Mouse (Mus musculus) limb, embryonic 14.5 days (tissue): ENCODE data around the gene Mlycd. TPM values are rescaled to one million over a fixed set of nuclear protein-coding genes. Genes with fewer than 3 reads are reported as not detected.

Experiments used
- ATAC-seq: fragments of 200-750 bp; cut with Nextera tagmentation; 2 replicates; pipeline ENCODE4 v1.8.0; 2017; ENCODE audit warnings: low read depth, moderate number of reproducible peaks, moderate TSS enrichment; ENCODE audit not compliant: low FRiP score
- DNase-seq: peaks from one replicate; pipeline ENCODE4 v3.0.0-alpha.2; 2015; ENCODE audit warnings: low spot score
- H3K27ac ChIP-seq: fragments of 300-500 bp; sonication (generic); replicated peaks from 2 replicates; pipeline ENCODE4 v1.5.1; 2014; ENCODE audit warnings: low read depth, mild to moderate bottlenecking, low read length, moderate library complexity, mixed read lengths
- H3K27me3 ChIP-seq: fragments of 300-500 bp; sonication (generic); 2 replicates; pipeline ENCODE4 v1.6.1; 2014; ENCODE audit warnings: low read length, mixed read lengths; ENCODE audit not compliant: control insufficient read depth, insufficient read depth
- H3K36me3 ChIP-seq: fragments of 300-500 bp; sonication (generic); 2 replicates; pipeline ENCODE4 v1.6.1; 2014; ENCODE audit warnings: mild to moderate bottlenecking, low read length, moderate library complexity, mixed read lengths; ENCODE audit not compliant: control insufficient read depth, insufficient read depth
- H3K4me1 ChIP-seq: fragments of 300-500 bp; sonication (generic); 2 replicates; pipeline ENCODE4 v1.6.1; 2014; ENCODE audit warnings: antibody characterized with exemption, low read length, mixed read lengths; ENCODE audit not compliant: control insufficient read depth, insufficient read depth
- H3K4me2 ChIP-seq: fragments of 300-500 bp; sonication (generic); replicated peaks from 2 replicates; pipeline ENCODE4 v1.6.1; 2014; ENCODE audit warnings: low read depth, mild to moderate bottlenecking, low read length, moderate library complexity; ENCODE audit not compliant: severe bottlenecking
- H3K4me3 ChIP-seq: fragments of 300-500 bp; sonication (generic); replicated peaks from 2 replicates; pipeline ENCODE4 v1.5.1; 2014; ENCODE audit warnings: low read length
- H3K9ac ChIP-seq: fragments of 300-500 bp; sonication (generic); 2 replicates; pipeline ENCODE4 v1.6.1; 2014; ENCODE audit warnings: mild to moderate bottlenecking, low read depth, low read length, moderate library complexity; ENCODE audit not compliant: severe bottlenecking
- H3K9me3 ChIP-seq: fragments of 300-500 bp; sonication (generic); 2 replicates; pipeline ENCODE4 v1.6.1; 2016; ENCODE audit warnings: low read length; ENCODE audit not compliant: control insufficient read depth
- POLR2A ChIP-seq: fragments of 200-500 bp; IDR thresholded peaks from 2 replicates; pipeline ENCODE4 v1.8.0; 2012; ENCODE audit warnings: inconsistent platforms, mild to moderate bottlenecking, moderate library complexity, borderline replicate concordance; ENCODE audit not compliant: insufficient read depth, insufficient read length; ENCODE audit errors: extremely low read depth
- WGBS: fragments of 180-500 bp; shearing (Covaris S2); extraction: QIAGEN DNeasy Blood & Tissue Kit; methylation state at CpG from one replicate; pipeline ENCODE4 v1.1.7; 2014; 5-methylcytosine and 5-hydroxymethylcytosine counted together
- polyA plus RNA-seq, 2 experiments: library from polyadenylated mRNA; depleted of rRNA in 1 of 2; stranded (reverse) in 1 of 2; unstranded in 1 of 2; fragments of >200 nt; fragmentation: Nextera tagmentation in 1 of 2; extraction: Ambion mirVana in 1 of 2; gene quantifications; 2 replicates each; pipeline versions ENCODE4 v1.2.1 to v1.2.3; 2012 to 2014

Mlycd gene
- polyA plus RNA-seq, 2 experiments = 13.6 to 19.1 TPM

DNA sequence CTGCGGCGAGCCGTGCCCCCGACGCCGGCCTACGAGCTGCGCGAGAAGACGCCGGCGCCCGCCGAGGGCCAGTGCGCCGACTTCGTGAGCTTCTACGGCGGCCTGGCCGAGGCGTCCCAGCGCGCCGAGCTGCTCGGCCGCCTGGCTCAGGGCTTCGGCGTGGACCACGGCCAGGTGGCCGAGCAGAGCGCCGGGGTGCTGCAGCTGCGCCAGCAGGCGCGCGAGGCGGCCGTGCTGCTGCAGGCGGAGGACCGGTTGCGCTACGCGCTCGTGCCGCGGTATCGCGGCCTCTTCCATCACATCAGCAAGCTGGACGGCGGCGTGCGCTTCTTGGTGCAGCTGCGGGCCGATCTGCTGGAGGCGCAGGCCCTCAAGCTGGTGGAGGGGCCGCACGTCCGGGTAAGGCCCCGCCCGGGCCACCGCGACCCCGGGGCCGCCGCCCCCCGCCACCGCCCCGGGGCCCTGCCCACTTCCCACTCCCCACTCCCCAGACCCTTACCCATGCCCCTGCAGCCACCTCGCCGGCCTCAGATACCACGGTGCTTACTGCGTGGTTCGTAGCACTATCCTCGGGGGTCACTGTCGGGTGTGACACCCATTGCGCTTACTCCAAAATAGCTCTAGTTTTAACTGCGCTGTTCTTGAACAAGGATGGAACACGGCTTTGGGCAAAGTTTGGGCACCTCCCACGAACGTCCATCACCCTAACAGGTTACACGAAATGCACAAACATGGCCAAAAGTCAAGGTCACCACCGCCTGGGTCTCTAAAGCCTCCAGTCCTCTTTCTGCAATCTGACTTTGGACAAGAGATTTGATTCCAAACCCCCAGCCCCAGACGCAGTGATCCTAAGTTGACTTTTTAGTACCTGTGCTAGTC lies 633 bp downstream of the Mlycd start:
- no peak for DNase-seq
- no peaks in the 10 kb centered on the region for H3K27me3 ChIP-seq
- peak overlapping the region; percentile 65; the same call in 1 of the 2 replicates for H3K27ac ChIP-seq
- H3K4me1 ChIP-seq = peaks cover 8% of the 10 kb centered on the region
- ATAC-seq = peak; percentile 68
- H3K9me3 ChIP-seq = no peaks in the 10 kb centered on the region
- TF ChIP-seq POLR2A = no peak
- H3K9ac ChIP-seq = peak overlapping the region; percentile 78
- H3K4me3 ChIP-seq = peak overlapping the region; percentile 80
- peak overlapping the region; percentile 99 for H3K4me2 ChIP-seq
- H3K36me3 ChIP-seq = no peaks in the 10 kb centered on the region
- WGBS = 7% methylated on average over 67 of the region's 83 CpGs

DNA sequence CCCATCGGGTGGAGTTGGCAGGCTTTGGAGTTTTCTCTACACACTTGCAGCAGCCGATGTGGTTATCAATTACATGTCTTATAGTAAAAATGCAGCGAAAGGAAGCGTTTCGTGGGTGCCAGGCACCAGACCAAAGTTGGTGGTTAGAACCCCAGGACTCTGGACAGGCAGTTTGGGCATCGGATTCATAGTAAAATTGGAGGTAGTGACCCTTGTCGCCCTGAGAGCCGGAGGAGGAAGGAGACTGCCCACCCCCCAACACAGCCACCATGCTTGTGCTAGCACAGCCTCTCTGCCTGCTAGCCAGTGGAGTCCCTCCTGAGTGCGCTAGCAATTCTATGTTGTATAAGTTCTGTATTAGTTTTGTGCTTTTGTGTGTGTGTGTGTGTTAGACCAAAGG lies 3.9 kb downstream of the Mlycd start:
- Histone ChIP-seq H3K36me3 (no peaks in the 10 kb centered on the region), H3K4me3 (no peak overlapping the region), H3K4me2 (no peak overlapping the region), H3K9ac (no peak overlapping the region), H3K9me3 (no peaks in the 10 kb centered on the region), H3K27ac (no peak overlapping the region), H3K4me1 (peaks cover 8% of the 10 kb centered on the region), H3K27me3 (no peaks in the 10 kb centered on the region)
- DNase-seq = no peak
- no peak for TF ChIP-seq POLR2A
- WGBS = 89% methylated on average over 9 of the region's 9 CpGs
- no peak for ATAC-seq

DNA sequence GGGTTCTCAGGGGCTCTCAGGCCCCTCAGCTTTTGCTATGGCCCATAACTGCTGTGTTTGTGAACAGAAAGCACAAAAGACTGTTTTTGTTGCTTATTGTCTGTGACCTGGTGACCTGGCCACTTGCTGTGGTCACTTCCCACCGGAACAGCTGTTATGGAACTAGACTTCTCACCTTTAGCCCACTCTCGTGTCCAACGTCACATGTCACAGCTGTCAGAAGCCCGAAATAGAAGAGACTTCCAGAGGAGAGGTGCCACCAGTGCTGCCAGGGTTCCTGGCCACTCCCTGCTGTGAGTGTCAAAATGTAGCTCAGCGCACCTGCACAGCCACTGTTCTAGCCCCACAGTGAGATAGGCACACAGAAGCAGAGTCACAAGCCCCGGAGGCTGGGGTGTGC lies 4.6 kb downstream of the Mlycd start:
- ATAC-seq = no peak
- 79% methylated on average over 6 of the region's 6 CpGs for WGBS
- Histone ChIP-seq H3K9ac (no peak overlapping the region), H3K9me3 (no peaks in the 10 kb centered on the region), H3K4me1 (peaks cover 7% of the 10 kb centered on the region), H3K4me2 (no peak overlapping the region), H3K36me3 (no peaks in the 10 kb centered on the region), H3K27me3 (no peaks in the 10 kb centered on the region), H3K27ac (no peak overlapping the region), H3K4me3 (no peak overlapping the region)
- DNase-seq = no peak
- TF ChIP-seq POLR2A = no peak

DNA sequence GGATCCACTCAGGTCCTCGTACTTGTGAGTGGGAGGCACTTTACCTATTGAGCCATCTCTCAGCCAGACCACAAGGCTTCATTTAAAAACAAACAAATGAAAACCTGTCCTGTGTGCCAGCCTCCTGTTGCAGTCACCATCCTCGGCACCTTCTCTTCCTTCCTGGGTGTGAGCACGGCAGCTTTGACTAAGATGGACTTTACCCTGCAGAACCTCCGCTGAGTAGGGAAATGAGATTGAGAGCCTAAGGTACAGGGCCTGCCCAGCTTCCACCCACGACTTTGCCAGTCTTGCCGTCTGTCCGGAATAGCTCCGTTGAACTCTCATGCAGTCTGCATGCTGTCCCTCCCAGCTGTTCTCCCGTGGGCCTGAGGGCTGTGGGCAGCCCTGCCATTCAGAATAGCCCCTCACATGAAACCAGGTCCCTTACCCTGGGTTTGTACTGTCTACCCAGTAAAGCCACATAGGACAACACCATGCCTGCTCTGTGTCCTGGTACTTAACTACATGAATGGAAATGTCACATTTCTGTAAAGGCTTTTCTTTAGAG lies 5.5 kb downstream of the Mlycd start:
- H3K9ac ChIP-seq = no peak overlapping the region
- H3K9me3 ChIP-seq = no peaks in the 10 kb centered on the region
- H3K27me3 ChIP-seq = no peaks in the 10 kb centered on the region
- no peak for TF ChIP-seq POLR2A
- WGBS = 82% methylated on average over 9 of the region's 9 CpGs
- peaks cover 5% of the 10 kb centered on the region for H3K4me1 ChIP-seq
- H3K36me3 ChIP-seq = no peaks in the 10 kb centered on the region
- no peak for DNase-seq
- no peak overlapping the region for H3K27ac ChIP-seq
- ATAC-seq = no peak
- no peak overlapping the region for H3K4me2 ChIP-seq
- no peak overlapping the region for H3K4me3 ChIP-seq

DNA sequence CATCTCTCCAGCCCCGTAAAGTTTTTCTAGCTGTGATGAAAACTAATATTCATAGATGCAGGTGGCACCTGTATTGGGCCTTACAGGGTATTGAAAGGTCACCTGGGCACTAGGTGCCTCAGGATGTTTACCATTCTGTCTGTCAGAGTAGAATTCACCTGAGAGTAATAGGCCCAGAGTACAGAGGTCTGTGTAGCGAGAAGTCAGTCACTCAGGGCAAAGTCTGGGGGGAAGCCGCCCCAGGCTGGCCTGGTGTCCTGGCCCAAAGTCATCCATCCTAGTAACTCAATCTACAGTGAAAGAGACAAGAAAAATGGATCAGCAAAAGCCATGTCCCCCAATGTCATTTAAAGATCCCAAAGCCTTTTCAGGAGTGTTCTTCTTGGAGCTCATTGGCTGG lies 6.2 kb downstream of the Mlycd start:
- Histone ChIP-seq H3K4me1 (no peaks in the 10 kb centered on the region), H3K36me3 (no peaks in the 10 kb centered on the region)
- WGBS = 82% methylated on average over 3 of the region's 3 CpGs

More for the DNA sequence above, 6.2 kb downstream of the Mlycd start:
- Histone ChIP-seq H3K27ac (no peak overlapping the region), H3K4me3 (no peak overlapping the region), H3K9ac (no peak overlapping the region), H3K9me3 (no peaks in the 10 kb centered on the region), H3K4me2 (no peak overlapping the region), H3K27me3 (no peaks in the 10 kb centered on the region)
- ATAC-seq (no peak), DNase-seq (no peak)
- TF ChIP-seq POLR2A = no peak
